Mouse (Mus musculus) liver, adult 2 months (tissue): ENCODE results near the gene Ttpal. TPM values are rescaled to one million over a fixed set of nuclear protein-coding genes. Genes with fewer than 3 reads are reported as not detected.

Experiments used
- DNase-seq: peaks from one replicate; pipeline ENCODE4 v3.0.0-alpha.2; 2011; ENCODE audit warnings: low read depth, low spot score; ENCODE audit errors: extremely low read depth
- H3K27ac ChIP-seq: fragments of 200-500 bp; replicated peaks from 2 replicates; pipeline ENCODE4 v1.5.1; 2012; ENCODE audit warnings: low read depth, mild to moderate bottlenecking, control low read depth, inconsistent platforms, low read length; ENCODE audit not compliant: insufficient read depth
- H3K27me3 ChIP-seq: fragments of 200-500 bp; 2 replicates; pipeline ENCODE4 v1.6.1; 2012; ENCODE audit warnings: mild to moderate bottlenecking, moderate library complexity, low read length, inconsistent platforms; ENCODE audit not compliant: control insufficient read depth, insufficient read depth
- H3K36me3 ChIP-seq: fragments of 200-500 bp; 2 replicates; pipeline ENCODE4 v1.6.1; 2012; ENCODE audit warnings: low read length, inconsistent platforms; ENCODE audit not compliant: control insufficient read depth, insufficient read depth
- H3K4me1 ChIP-seq: fragments of 200-500 bp; 2 replicates; pipeline ENCODE4 v1.6.1; 2011; ENCODE audit warnings: low read length; ENCODE audit not compliant: control insufficient read depth, insufficient read depth
- H3K4me3 ChIP-seq: fragments of 200-500 bp; 2 replicates; pipeline ENCODE4 v1.5.1; 2011; ENCODE audit warnings: low read depth, mild to moderate bottlenecking, control low read depth, low read length, moderate library complexity; ENCODE audit not compliant: insufficient read depth
- H3K79me2 ChIP-seq: fragments of 200-500 bp; 2 replicates; pipeline ENCODE4 v1.6.1; 2012; ENCODE audit warnings: inconsistent platforms, mild to moderate bottlenecking, low read length, moderate library complexity; ENCODE audit not compliant: control insufficient read depth, insufficient read depth
- H3K9ac ChIP-seq: fragments of 200-500 bp; 2 replicates; pipeline ENCODE4 v1.6.1; 2012; ENCODE audit warnings: low read depth, mild to moderate bottlenecking, control low read depth, inconsistent platforms, low read length
- CTCF ChIP-seq: fragments of 200-500 bp; IDR thresholded peaks from 2 replicates; pipeline ENCODE4 v1.5.1; 2011; ENCODE audit warnings: low read depth, low read length, control low read depth
- POLR2A ChIP-seq: fragments of 200-500 bp; IDR thresholded peaks from 2 replicates; pipeline ENCODE4 v1.6.1; 2011; ENCODE audit warnings: low read length, control low read depth; ENCODE audit not compliant: insufficient read depth; ENCODE audit errors: extremely low read depth
- WGBS: fragments of 180-500 bp; shearing (Covaris S2); methylation state at CpG from one replicate; pipeline ENCODE4 v1.1.7; 2018; 5-methylcytosine and 5-hydroxymethylcytosine counted together
- polyA plus RNA-seq: library from polyadenylated mRNA; depleted of rRNA; stranded (reverse); fragments of >200 nt; gene quantifications from 2 replicates; pipeline ENCODE4 v1.2.3, GENCODE M21; 2012
- total RNA-seq: library from RNA; depleted of rRNA; stranded (reverse); fragments of >200 nt; gene quantifications from 2 replicates; pipeline ENCODE4 v1.2.3, GENCODE M21; 2014

Ttpal gene
- total and polyA plus RNA-seq, 2 experiments: 8.1 to 9.3 TPM

DNA sequence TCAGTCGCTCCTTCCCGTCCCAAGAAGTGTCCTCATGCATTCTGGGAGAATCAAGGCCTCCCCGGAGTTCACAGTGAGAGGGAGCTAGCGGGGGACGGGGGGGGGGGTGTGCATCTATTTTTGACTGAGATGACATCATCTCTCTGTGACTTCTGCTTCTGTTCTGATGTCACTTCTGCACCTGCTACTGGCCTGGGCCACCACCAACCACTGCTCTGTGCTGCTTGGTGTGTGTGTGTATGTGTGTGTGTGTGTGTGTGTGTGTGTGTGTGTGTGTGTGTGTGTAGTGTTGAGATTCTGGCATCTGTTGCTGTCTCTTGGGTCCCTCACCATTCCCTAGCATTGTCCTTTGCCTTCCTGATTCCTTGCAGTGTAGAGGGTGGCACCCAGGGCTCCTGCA lies 14.6 kb upstream of the Ttpal start:
- Histone ChIP-seq H3K4me3 (no peak overlapping the region), H3K4me1 (peaks cover 37% of the 10 kb centered on the region), H3K79me2 (no peaks in the 10 kb centered on the region), H3K27me3 (no peaks in the 10 kb centered on the region), H3K27ac (peak overlapping the region; percentile 95), H3K9ac (peak overlapping the region; percentile 67), H3K36me3 (no peaks in the 10 kb centered on the region)
- TF ChIP-seq CTCF (no peak), POLR2A (no peak)
- no peak for DNase-seq
- WGBS: 26% methylated on average over 5 of the region's 5 CpGs

DNA sequence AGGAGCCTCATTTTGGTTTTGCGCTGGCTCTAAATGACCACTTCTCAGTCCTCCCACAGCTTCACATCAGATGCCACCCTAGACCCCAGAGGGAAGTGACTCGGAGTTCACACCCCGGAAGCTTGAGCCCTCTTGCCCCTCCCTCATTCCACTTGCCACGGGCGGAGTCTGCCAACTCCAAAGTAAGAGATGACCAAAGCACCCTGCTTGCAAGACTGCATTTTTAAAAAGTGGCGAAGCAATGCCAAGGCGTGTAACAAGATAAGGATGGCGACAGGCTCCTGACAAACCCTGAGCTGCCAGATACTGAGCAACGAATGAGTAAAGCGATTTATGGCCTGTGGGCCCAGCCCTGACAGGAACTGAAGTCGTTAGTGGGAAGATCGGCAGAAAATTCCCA lies 11.9 kb upstream of the Ttpal start:
- Histone ChIP-seq H3K9ac (no peak overlapping the region), H3K4me3 (no peak overlapping the region), H3K79me2 (no peaks in the 10 kb centered on the region), H3K27ac (peak overlapping the region; percentile 97), H3K4me1 (peaks cover 42% of the 10 kb centered on the region), H3K36me3 (no peaks in the 10 kb centered on the region), H3K27me3 (no peaks in the 10 kb centered on the region)
- no peak for DNase-seq
- TF ChIP-seq POLR2A (no peak), CTCF (no peak)
- WGBS: 84% methylated on average over 12 of the region's 12 CpGs

DNA sequence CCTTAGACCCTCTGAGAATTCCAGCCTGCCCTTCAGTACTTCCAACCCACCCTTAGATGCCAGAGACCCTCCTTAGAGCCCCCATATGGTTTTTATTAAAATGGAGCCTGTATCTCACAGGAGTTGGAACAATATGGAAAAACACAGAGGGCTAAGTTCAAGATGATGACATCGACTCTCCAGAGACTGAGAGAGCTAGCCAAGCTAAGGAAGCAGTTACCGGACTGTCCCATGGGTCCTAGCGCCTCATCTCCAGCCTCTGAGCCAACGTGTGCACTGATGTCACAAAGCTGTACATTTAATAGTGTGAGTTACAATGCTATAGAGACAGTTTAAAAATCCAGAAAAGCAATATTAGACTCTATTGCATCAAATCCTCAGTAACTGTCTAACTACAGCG lies 11.1 kb upstream of the Ttpal start:
- H3K4me1 ChIP-seq: peaks cover 48% of the 10 kb centered on the region
- H3K27ac ChIP-seq: peak overlapping the region; percentile 97
- H3K9ac ChIP-seq: no peak overlapping the region
- 39% methylated on average over 5 of the region's 5 CpGs for WGBS
- TF ChIP-seq CTCF: no peak
- TF ChIP-seq POLR2A: no peak
- H3K27me3 ChIP-seq: no peaks in the 10 kb centered on the region
- H3K4me3 ChIP-seq: no peak overlapping the region
- H3K36me3 ChIP-seq: no peaks in the 10 kb centered on the region
- no peaks in the 10 kb centered on the region for H3K79me2 ChIP-seq
- DNase-seq: peak; percentile 84

DNA sequence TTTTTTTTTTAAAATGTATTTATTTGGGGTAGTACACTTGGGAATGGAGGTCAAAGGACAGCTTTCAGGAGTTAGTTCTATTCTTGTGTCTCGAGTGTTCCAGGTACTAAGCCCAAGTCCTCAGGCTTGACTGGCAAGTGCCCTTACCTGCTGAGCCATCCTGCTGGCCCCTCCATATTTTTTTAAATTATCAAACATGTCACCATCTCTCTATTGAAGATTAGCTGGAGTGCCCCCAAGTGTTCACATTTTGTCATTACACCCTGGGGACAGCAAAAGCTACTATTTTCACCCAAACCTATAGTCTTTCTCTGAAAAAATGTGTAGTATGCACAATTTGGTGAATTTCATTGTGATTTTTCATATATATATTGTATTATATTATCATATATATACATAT lies 10.0 kb upstream of the Ttpal start:
- H3K27ac ChIP-seq: peak overlapping the region; percentile 57
- no peaks in the 10 kb centered on the region for H3K27me3 ChIP-seq
- H3K4me1 ChIP-seq: peaks cover 47% of the 10 kb centered on the region
- no peaks in the 10 kb centered on the region for H3K79me2 ChIP-seq
- no peak for TF ChIP-seq POLR2A
- TF ChIP-seq CTCF: no peak
- 27% methylated on average over 1 of the region's 1 CpGs for WGBS
- no peaks in the 10 kb centered on the region for H3K36me3 ChIP-seq
- no peak overlapping the region for H3K4me3 ChIP-seq
- no peak overlapping the region for H3K9ac ChIP-seq
- DNase-seq: peak; percentile 78

DNA sequence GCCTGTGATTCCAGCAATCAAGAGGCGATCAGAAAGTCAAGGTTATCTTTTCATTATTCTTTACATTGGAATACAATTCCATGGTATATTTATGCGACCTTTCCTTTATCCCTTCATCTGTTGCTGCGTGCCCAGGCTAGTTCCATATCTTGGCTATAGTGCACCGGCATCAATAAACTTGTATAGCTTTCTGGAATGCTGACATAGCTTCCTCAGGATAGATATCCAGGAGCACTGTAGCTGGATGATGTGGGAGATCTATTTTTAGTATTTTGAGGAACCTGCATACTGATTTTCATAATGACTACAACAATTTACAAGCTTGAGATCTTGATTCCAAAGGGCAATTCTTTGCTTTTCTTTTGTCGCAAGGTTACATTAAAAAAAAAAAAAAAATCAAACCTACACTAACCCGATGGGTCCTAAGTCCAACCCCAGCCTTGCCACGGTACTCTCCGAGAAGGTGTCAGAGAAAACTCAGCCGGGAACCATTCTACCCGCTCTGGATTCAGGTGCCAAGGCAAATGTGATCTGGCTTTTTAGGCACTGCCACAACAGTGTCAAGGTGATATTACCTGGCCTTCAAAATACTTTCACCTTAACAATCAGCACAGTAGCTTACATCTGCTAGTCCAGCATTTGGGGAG lies 8.4 kb upstream of the Ttpal start:
- Histone ChIP-seq H3K27me3 (no peaks in the 10 kb centered on the region), H3K79me2 (no peaks in the 10 kb centered on the region), H3K4me3 (no peak overlapping the region), H3K36me3 (no peaks in the 10 kb centered on the region), H3K27ac (peak overlapping the region; percentile 99), H3K9ac (peak overlapping the region; percentile 72), H3K4me1 (peaks cover 44% of the 10 kb centered on the region)
- peak; percentile 82 for DNase-seq
- WGBS: 39% methylated on average over 10 of the region's 10 CpGs
- TF ChIP-seq CTCF (no peak), POLR2A (no peak)

DNA sequence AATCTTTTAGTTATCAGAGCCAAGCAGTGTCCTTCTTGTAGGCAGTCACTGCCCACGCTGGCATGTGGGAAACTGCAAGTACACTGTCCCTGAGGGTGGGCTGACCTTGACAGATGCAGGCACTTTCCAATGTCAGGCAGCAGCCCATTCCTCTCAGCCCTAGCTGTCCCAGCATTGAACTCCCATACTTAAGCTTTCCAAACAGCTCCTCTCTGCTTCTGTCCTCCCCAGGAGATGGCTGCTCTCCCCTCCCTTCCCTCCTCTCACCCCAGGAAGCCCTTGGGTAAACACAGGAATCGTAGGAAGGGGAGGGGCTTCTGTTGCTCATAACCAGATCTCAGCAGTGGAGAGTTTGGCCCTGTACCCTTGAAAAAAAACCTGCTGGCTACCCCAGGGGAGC lies 7.0 kb upstream of the Ttpal start:
- DNase-seq: peak; percentile 62
- peak overlapping the region; percentile 77 for H3K9ac ChIP-seq
- peaks cover 44% of the 10 kb centered on the region for H3K4me1 ChIP-seq
- TF ChIP-seq CTCF (no peak), POLR2A (no peak)
- 3% methylated on average over 2 of the region's 2 CpGs for WGBS
- H3K36me3 ChIP-seq: no peaks in the 10 kb centered on the region
- peak overlapping the region; percentile 99 for H3K27ac ChIP-seq
- no peaks in the 10 kb centered on the region for H3K27me3 ChIP-seq
- H3K79me2 ChIP-seq: no peaks in the 10 kb centered on the region
- H3K4me3 ChIP-seq: no peak overlapping the region
